Mouse (Mus musculus): Measurements from ENCODE around the gene Cdk19. TPM values are rescaled to one million over a fixed set of nuclear protein-coding genes. Genes with fewer than 3 reads are reported as not detected.

The Cdk19 gene
- total RNA-seq, 2 experiments from 2014 or later: 7.2 to 8.4 TPM

DNA sequence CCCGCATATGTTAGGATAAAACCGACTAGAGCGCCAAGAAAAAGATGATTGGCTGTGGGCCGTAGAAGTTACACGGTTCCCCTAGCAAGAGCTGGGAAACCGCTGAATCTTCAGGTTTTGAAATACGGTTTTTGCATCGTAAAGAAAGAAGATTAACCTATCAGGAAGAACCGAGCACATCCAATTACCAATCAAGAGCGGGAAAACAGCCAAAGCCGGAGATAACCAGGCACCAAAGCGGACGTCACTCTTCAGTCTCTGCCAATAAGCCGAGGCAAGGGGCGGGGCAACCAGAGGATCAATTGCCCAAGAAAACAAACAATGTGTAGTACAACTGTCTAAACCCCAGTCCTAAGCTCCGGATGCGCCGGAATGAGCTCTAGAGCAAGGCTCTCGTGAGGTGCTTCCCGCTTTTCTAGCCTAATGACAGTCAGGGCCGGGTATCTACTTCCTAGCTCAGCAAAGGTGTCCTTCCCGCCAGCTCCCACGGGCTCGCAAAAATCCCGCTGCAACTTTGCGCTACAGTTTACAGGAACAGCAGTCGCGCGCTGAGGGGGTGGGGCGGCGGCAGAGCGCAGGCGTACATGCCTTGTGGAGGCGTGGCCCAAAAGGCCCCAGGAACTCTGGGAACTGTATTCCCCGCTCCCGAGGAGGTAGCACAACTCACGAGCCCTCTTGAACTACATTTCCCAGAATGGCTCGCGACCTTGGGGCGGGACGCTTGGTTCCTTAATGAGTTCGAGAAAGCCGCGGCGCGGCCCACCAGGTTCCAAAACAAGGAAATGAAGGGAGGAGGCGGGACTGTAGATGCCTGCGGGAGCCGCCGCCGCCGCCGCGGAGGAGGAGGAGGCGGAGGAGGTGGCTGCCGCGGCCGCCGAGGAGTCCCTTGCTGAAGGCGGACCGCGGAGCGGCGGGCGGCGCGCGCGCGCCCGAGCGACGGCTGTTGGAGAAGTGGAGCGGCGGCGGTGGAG lies 9.5 kb downstream of the Cdk19 start:
- DNase-seq: peak; percentile 87

DNA sequence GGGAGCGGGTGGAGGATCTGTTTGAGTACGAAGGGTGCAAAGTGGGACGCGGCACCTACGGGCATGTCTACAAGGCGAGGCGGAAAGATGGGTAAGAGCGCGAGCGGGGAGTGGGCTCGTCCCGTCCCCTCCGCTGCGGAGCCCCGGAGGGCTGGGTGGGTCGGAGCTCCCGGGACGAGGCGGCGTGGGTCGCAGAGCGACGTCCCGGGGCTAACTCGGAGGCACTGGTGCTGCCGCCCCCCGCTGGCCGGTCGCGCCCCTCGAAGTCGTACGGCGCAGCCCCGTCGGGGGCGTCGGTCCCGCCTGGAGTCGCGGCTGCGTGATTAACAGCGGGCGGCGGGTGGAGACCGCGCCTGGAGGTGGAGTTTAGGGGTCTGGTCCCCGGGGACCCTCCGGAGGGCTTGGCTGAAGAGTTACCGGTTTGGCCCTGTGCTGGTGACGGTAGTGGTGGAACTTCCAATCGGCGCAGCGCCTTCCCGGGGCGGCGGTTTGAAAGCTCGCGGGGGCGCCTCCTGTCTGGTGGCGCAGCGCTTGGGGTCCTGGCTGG lies 10.3 kb downstream of the Cdk19 start:
- DNase-seq: peak; percentile 62

- DNase-seq: no peak
These were observed 11.0 kb downstream of the Cdk19 start for GRCm38 (mm10) chr10:40350245-40350932.

DNA sequence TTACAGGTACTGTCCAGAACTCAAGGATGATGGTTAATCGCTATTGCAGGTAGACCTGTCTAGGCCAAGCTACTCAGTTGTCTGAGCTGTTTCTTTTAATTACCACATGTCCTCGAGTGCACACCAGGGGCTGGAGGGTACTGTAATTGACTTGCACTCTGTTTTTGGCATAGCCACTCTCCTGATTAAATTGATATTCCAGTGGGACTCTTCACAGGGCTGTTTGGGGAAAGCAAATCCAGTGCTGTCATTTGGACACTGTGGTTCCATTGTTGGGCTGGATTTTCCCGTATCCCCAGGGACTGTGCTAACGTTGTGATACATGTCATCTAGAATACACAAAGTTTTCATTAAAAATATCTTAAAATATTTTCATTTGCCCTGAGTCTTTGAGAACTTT lies 11.8 kb downstream of the Cdk19 start:
- DNase-seq: no peak

- no peak for DNase-seq
These were observed 14.7 kb downstream of the Cdk19 start for GRCm38 (mm10) chr10:40354081-40354480.

DNA sequence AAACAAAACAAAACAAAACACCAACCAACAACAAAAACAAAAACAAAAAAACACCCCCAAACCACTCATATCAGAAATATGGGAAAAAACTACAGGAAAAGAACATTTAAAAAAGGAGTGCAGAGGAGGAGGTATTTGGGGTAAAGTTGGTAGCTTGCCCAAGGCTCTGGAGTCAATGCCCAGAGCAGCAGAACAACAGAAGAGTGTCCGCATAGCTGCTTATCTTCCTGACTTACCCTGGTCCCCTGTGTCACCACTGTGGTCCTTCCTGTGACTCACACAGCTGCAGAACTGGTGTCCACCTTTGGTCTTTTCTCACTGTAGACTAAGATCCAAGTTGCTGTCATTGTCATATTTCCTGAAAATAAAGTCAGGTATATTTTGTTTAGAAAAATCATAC lies 15.2 kb downstream of the Cdk19 start:
- no peak for DNase-seq

DNA sequence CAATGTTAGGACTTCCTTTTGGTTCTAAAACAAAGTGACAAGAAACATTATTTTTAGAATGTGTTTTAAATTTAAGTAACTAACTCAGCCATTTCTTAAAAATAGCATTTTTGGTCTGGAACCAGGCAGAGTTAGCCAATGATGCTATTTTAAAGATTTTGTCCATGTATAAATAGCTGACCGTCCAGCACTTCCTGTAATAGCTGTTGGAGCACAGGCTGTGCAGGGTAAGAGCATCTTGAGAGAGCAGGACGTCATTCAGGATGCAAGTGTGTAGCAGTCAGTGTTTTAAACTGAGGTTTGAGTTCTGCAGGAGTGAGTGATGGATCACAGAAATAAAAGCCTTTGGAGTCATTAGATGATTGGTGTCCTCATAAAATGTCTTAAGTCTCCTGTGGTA lies 18.8 kb downstream of the Cdk19 start:
- DNase-seq: no peak

DNA sequence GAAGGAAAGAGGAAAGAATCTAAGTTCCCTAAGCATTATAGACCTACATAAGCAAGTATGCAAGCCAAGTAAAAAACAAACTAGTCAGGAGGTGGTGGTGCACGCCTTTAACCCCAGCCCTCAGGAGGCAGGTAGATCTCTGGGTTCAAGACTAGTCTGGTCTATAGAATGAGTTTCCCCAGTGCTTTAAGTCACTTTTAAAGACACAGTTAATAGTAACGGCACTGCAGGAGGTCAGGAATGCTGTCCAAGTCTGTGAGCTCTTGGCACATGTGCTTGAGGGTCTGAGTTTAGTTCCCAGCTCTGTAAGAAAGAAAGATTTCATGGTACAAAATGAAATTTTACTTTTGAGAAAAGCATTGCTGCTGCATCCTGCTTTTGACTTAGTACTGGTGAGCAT lies 19.8 kb downstream of the Cdk19 start:
- no peak for DNase-seq

- DNase-seq: no peak
These were observed 23.6 kb downstream of the Cdk19 start for GRCm38 (mm10) chr10:40363004-40363403.

- DNase-seq: no peak
These were observed 25.4 kb downstream of the Cdk19 start for GRCm38 (mm10) chr10:40364642-40365361.

DNA sequence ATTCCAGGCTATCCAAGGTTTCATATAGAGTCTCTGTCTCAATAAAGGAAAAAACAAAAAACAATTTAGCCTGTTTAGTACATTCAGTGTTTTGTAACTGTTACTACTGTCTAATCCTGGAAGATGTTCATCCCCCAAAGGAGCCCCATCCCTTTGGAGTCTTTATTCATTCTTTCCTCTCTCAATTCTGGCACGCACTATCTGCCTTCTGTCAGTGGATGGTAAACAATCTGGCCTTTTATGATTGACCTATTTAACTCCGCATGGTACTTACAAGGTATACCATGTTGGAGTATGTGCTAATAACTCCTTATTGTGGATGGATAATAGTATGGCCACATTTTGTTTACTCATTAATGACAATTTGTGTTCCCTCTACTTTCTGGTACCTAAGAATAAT lies 26.6 kb downstream of the Cdk19 start:
- DNase-seq: no peak

DNA sequence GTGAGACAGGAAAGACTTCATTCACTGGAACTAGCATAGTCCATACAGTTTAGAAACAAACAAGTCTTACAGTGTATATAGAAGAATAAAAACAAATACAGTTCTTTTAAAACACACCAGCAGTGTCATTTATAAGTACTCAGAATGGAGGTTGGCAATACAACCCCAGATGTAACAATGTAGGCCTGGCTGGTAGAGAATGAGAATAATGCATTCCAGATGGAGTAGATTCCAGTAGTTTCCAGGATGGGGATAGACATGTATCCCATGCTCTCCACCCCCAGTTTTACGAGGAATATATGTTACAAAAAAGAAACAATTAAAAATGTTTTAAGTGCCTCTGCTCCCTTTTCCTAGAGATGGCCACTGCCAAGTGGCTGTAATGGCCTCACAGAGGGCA lies 29.2 kb downstream of the Cdk19 start:
- no peak for DNase-seq

GRCm38 (mm10) chr10:40370156-40370555 lies 30.8 kb downstream of the Cdk19 start:
- DNase-seq: no peak

GRCm38 (mm10) chr10:40371184-40371913 lies 32.0 kb downstream of the Cdk19 start:
- no peak for DNase-seq

DNA sequence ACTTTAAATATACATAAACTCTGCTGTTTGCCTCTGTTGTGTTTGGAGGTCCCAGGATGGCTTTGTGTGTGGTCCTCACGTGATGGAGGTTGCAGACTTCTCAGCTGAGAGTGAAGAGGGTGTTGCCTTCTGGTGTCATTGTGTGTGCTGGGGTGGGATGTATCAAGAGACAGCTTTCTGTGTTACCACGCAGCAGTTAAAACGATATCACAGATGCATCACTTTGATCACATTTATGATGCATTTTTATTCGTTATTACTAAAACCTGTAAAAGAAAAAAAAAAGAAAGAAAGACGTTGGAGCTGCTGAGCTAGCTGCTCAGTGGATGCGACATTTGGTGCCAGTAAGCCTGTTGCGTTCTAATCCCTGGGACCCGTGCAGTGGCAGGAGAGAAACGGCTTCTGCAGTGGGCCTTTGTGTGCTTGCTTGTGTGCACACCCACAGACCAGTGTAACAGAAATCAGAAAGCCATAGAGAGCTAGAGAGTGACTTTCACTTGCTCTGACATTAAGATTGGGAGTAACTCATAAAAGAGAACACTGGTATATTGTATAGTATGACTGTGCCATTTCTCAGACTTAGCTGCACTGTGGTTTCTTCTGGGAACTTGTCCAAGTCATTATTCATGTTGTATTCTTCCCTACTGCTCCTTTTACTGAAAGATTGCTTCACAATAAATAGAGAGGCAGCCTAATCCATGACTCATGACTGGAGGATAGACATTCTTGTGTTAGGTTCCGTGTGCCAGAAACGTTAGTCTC lies 32.7 kb downstream of the Cdk19 start:
- DNase-seq: no peak

DNA sequence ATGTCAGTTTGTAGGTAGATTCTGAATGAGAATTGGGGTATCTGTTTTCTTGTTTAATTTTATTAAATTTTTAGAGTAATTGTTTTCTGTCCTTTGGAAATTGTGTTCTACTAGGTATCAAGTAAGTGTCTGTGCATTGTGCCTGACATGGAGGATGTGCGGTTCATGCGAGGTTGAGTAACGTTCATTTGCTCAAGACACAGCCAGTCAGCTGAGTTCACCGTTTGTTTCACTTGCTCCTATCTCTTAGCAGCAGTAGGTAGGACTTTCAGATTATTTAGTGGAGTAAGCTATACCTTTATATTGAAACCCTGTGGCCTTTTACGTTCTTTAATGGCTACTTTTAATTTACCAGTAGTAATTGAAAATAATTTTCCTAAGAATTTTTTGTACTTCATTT lies 34.4 kb downstream of the Cdk19 start:
- no peak for DNase-seq

DNA sequence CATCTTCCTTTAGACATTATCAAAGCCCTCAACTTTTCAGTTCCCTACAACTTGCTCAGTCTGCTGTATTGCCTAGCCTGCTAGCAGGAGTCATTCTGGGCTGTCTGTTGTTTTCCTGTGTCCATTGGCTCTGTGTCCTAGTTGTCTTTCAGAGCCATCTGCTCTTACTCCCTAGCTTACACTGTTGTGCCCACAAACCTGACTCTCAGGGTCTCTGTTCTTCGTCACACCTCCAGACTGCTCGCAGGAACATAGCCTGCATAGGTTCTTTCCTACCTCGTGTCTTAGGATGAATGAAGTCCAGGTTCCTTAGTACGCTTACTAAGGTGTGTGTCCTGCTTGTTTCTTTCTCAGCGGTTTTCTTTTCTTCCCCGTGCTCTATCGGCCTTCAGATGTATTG lies 35.5 kb downstream of the Cdk19 start:
- DNase-seq: no peak

GRCm38 (mm10) chr10:40376286-40376685 lies 36.9 kb downstream of the Cdk19 start:
- no peak for DNase-seq

GRCm38 (mm10) chr10:40378284-40378683 lies 38.9 kb downstream of the Cdk19 start:
- DNase-seq: no peak

DNA sequence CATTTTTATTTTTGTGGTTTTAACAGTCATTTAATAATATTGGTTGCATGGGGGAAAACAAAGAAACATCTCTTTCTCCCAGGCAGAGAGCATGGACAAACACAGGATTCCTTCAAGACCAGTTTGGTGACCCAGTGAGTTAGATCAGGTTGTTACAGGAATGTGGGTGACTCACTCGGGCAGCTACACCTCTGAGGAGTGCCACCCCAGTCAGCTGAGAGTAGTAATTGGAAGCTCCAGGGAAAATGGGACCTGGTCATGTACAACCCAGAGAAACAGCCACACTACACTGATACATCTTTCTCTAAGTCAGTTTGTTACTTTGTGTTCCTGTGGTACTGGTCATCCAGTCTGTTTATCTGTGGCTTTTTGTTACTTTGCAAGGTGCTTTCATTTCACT lies 40.3 kb downstream of the Cdk19 start:
- no peak for DNase-seq

DNA sequence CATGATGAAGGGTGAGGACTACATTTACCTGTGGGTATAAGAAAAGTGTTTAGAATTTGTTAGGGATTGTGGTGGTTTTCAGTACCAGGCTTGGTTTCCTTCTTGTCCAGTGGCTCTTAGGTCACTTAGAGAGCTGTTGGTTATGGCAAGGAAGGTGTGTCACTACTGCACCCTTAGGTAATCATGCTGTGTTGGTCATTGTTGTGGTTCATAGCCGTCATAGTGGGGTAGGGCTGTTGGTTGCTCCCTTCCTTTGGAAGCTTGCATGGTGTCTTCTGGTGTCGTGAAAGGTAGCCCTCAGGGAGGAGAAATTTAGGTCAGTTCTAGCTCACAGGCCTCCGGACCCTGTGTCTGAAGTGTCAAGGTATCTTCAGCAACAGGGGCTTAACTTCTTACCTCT lies 46.0 kb downstream of the Cdk19 start:
- no peak for DNase-seq

Measured in gastrocnemius, postnatal 10 days (tissue).